Mouse (Mus musculus) heart, embryonic 12.5 days (tissue): ENCODE measurements around the gene Myo16. TPM values are rescaled to one million over a fixed set of nuclear protein-coding genes. Genes with fewer than 3 reads are reported as not detected.

Experiments
- ATAC-seq: fragments of 200-750 bp; cut with Nextera tagmentation; 2 replicates; pipeline ENCODE4 v1.8.0; 2017; ENCODE audit warnings: moderate TSS enrichment, moderate library complexity; ENCODE audit not compliant: insufficient number of reproducible peaks, low FRiP score
- H3K27ac ChIP-seq: fragments of 300-500 bp; sonication (generic); 2 replicates; pipeline ENCODE4 v1.5.1; 2016; ENCODE audit warnings: mild to moderate bottlenecking, moderate library complexity; ENCODE audit not compliant: poor library complexity, severe bottlenecking
- H3K27me3 ChIP-seq: fragments of 300-500 bp; sonication (generic); replicated peaks from 2 replicates; pipeline ENCODE4 v1.6.1; 2016; ENCODE audit warnings: mild to moderate bottlenecking, moderate library complexity
- H3K36me3 ChIP-seq: fragments of 300-500 bp; sonication (generic); 2 replicates; pipeline ENCODE4 v1.6.1; 2016; ENCODE audit warnings: mild to moderate bottlenecking, moderate library complexity
- H3K4me1 ChIP-seq: fragments of 300-500 bp; sonication (generic); replicated peaks from 2 replicates; pipeline ENCODE4 v1.6.1; 2016; ENCODE audit warnings: mild to moderate bottlenecking
- H3K4me2 ChIP-seq: fragments of 300-500 bp; sonication (generic); 2 replicates; pipeline ENCODE4 v1.6.1; 2016; ENCODE audit warnings: mild to moderate bottlenecking, moderate library complexity
- H3K4me3 ChIP-seq: fragments of 300-500 bp; sonication (generic); 2 replicates; pipeline ENCODE4 v1.5.1; 2016; ENCODE audit warnings: mild to moderate bottlenecking
- H3K9ac ChIP-seq: fragments of 300-500 bp; sonication (generic); 2 replicates; pipeline ENCODE4 v1.6.1; 2016; ENCODE audit warnings: mild to moderate bottlenecking, moderate library complexity
- H3K9me3 ChIP-seq: fragments of 300-500 bp; sonication (generic); replicated peaks from 2 replicates; pipeline ENCODE4 v1.6.1; 2016; ENCODE audit warnings: mild to moderate bottlenecking, moderate library complexity
- WGBS: fragments of 180-500 bp; shearing (Covaris S2); methylation state at CpG from one replicate; pipeline ENCODE4 v1.1.7; 2016; 5-methylcytosine and 5-hydroxymethylcytosine counted together
- polyA plus RNA-seq: library from polyadenylated mRNA; unstranded; fragments of >200 nt; fragmentation: Nextera tagmentation; extraction: Ambion mirVana; gene quantifications from 2 replicates; pipeline ENCODE4 v1.2.1, GENCODE M21; 2016

The Myo16 gene
- polyA plus RNA-seq: 1.4 and 1.5 TPM in 2 replicates

DNA sequence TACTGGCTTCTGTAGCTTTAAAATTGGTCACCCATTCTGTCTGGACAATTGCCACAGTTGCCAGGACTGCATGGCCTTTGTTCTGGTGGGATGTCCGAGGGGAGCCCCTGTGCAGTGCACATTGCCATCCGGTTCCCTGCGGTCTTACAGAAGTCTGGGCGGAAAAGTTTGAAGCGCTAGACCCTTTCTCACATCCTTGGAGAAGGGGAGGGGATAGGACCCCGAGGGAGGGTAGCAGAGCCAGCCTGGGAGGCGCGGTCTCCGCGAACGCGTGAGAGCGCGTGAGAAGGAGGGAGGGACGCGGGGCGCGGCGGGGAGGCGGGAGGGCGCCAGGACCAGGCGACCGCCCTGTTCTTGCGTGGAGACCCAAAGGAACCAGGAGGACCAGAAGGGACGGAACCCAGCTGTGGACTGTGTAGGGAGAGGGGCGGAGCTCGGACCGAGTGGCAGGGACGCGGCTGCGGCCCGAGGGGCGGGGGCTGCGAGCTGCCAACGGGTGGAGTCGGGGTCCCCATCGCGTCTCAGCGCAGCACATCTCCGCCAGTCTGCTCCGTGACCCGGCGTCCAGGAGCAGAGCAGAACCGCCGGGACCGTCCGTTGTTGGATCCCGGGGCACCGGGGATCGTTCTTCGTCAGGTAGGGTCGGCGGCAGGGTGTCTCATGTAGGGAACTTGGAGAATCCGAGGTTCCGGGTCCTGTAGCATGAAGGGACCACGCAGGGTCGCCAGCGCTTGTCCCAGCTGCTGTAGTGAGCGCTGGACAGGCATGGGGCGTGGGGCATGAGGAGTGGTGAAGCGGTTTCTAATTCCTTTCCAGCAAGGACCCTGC, at the start of gene Myo16:
Gene Myo16, plus strand, starts transcription at position 301 of the 828 bp plus-strand sequence.
- H3K4me1 ChIP-seq: 0 out of 2 replicates have a peak, but pooled peaks cover 3% of the 10 kb centered on the region
- H3K9me3 ChIP-seq: peaks cover 16% of the 10 kb centered on the region
- no peak within 1 kb of the TSS for H3K27ac ChIP-seq
- peak within 1 kb of the TSS; percentile 67 for H3K9ac ChIP-seq
- H3K36me3 ChIP-seq: no peaks in the 10 kb centered on the region
- peak; percentile 59; the same call in 1 of the 2 replicates for ATAC-seq
- H3K4me3 ChIP-seq: peak within 1 kb of the TSS; percentile 69
- peaks cover 40% of the 10 kb centered on the region for H3K27me3 ChIP-seq
- under 1% methylated on average over 61 of the region's 61 CpGs for WGBS
- peak within 1 kb of the TSS; percentile 95 for H3K4me2 ChIP-seq

DNA sequence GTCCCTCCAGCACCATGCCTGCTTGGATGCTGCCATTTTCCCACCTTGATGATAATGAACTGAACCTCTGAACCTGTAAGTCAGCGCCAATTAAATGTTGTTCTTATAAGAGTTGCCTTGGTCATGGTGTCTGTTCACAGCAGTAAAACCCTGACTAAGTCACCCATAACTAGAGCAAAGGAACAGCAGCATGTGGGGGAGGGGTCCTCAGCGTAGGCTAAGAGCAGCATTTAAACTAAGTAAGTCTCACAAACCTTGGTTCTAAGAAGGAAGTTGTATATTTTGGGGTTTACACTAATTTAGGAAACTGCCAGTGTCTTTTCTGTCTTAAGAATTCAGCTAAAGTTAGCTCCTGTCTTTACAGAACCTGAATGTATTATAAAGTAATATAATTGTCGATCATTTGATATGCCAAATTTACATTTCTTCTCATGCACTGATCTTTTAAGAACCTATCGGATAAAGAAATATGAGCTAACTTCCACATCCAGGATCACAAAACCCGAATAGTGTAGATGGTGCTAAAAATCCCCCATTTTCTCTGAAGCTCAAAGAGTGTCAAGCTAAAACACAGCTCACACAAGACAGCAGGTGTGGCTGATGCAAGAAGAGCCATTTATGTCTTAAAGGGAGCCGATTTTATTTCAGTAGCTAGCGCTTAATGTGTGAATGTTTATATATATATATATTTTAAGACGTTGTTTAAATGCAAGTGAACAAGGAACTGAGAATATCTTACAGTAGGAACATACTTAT, 45.0 kb upstream of the Myo16 start:
- no peaks in the 10 kb centered on the region for H3K36me3 ChIP-seq
- no peak overlapping the region for H3K4me3 ChIP-seq
- H3K4me2 ChIP-seq: no peak overlapping the region
- 80% methylated on average over 8 of the region's 8 CpGs for WGBS
- no peak overlapping the region for H3K9ac ChIP-seq
- no peaks in the 10 kb centered on the region for H3K9me3 ChIP-seq
- H3K27ac ChIP-seq: no peak overlapping the region
- no peaks in the 10 kb centered on the region for H3K27me3 ChIP-seq
- H3K4me1 ChIP-seq: no peaks in the 10 kb centered on the region
- ATAC-seq: no peak

DNA sequence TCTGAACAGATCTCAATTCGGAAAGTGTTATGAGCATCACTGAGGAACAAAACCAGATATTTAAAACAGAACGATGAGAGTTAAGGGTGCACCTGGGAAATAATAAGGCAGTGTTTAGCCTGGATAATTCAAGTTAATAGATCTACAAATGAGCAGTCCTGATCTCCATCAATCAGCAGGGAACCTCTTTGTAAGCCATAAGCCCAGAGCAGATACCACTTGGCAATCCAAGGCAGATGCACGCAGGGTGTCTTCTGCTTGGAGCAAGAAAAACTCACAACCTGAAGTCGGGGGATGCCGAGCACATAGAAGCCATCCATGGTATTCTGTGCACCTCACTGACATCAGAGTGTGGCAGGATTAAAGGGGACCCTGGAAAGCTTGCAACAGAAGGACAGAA, 31.0 kb upstream of the Myo16 start:
- Histone ChIP-seq H3K27ac (no peak overlapping the region), H3K9ac (no peak overlapping the region), H3K36me3 (no peaks in the 10 kb centered on the region), H3K9me3 (no peaks in the 10 kb centered on the region), H3K27me3 (no peaks in the 10 kb centered on the region), H3K4me2 (no peak overlapping the region), H3K4me1 (no peaks in the 10 kb centered on the region), H3K4me3 (no peak overlapping the region)
- WGBS: 80% methylated on average over 5 of the region's 5 CpGs
- ATAC-seq: no peak

DNA sequence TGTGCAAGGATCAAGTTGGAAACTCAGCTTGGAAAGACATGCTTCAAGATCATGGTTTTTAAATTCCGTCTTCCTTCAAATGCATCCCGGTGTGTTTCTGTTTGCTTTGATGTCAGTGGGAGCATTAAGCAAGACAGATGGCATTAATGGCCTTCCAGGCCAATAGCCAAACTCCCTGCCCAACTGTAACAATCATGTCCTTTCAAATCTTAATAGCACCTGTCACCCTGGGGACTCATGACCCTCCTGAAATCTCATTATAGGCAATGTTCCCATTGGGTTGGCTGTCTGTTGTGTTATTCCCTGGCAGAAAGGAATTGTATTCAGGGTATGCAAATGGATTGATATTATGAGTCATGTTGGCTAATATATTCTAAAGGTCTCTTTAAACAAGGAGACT, 30.3 kb upstream of the Myo16 start:
- WGBS: 82% methylated on average over 2 of the region's 2 CpGs
- no peak overlapping the region for H3K4me2 ChIP-seq
- no peak for ATAC-seq
- H3K9ac ChIP-seq: no peak overlapping the region
- H3K4me3 ChIP-seq: no peak overlapping the region
- no peaks in the 10 kb centered on the region for H3K4me1 ChIP-seq
- no peaks in the 10 kb centered on the region for H3K27me3 ChIP-seq
- no peaks in the 10 kb centered on the region for H3K9me3 ChIP-seq
- H3K27ac ChIP-seq: no peak overlapping the region
- no peaks in the 10 kb centered on the region for H3K36me3 ChIP-seq

DNA sequence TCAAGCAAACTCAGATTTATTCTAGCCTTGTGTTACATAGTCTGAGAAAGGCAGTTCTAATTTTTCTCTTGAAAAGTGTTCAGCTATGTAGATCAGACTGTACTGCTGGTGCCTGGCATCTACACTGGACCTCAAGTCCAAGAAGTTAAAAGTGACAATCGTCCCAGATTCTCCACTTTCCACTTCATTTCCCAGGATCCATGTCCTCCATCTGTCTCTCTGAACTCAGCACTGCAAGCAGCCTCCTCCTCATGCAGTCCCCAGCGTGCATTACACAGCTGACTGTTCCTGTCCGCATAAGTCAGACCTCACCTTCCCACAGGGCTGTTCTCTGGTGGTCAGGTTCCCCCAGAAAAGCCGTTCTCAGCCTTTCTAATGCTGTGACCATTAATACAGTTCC, 28.0 kb upstream of the Myo16 start:
- Histone ChIP-seq H3K27me3 (no peaks in the 10 kb centered on the region), H3K9ac (no peak overlapping the region), H3K36me3 (no peaks in the 10 kb centered on the region), H3K4me3 (no peak overlapping the region), H3K4me2 (no peak overlapping the region), H3K9me3 (no peaks in the 10 kb centered on the region), H3K27ac (no peak overlapping the region), H3K4me1 (no peaks in the 10 kb centered on the region)
- 80% methylated on average over 4 of the region's 4 CpGs for WGBS
- ATAC-seq: no peak

DNA sequence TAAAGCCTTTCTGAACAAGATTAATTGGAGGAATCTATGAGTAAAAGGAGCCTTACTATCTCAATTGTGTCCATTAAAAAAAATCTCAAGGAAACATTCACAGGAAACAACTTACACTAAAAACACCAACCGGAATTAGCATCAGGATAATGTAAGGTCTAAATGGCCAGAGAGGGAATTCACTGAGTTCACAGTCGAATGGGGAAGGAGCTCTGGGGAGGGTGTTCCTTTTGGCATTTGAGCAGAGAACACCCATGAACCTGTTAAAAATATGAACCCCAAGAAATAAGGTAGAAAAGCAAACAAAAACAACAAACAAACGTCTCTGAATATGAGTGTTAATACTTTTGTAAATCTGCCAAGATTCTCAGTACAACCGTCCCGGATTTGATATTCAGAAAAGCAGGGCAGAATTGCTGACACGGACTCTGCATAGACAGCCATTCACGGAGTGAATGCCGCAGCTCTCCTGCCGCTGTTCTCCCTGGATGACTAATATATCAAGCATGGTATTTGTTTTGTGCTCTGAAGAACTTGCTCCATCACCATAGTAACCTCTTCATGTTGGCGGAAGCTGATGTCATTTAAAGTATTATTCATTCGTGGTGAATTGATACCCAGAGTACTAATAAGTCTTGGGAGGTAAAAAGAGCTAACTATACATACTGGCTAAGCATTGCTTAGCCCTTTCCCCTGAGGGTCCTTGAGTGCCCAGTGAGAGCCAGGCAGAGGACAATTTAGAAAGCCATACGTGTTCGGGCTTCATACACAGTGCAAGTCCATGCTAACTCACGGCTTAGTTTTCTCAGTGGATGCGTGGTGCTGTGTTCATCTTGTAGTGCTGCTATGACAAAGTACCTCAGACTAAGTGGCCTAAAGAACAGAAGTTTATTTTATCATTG, 22.9 kb upstream of the Myo16 start:
- Histone ChIP-seq H3K9ac (no peak overlapping the region), H3K4me3 (no peak overlapping the region), H3K27me3 (no peaks in the 10 kb centered on the region), H3K4me2 (no peak overlapping the region), H3K36me3 (no peaks in the 10 kb centered on the region), H3K9me3 (0 out of 2 replicates have a peak, but pooled peaks cover 4% of the 10 kb centered on the region), H3K4me1 (no peaks in the 10 kb centered on the region), H3K27ac (no peak overlapping the region)
- WGBS: 66% methylated on average over 15 of the region's 15 CpGs
- no peak for ATAC-seq

DNA sequence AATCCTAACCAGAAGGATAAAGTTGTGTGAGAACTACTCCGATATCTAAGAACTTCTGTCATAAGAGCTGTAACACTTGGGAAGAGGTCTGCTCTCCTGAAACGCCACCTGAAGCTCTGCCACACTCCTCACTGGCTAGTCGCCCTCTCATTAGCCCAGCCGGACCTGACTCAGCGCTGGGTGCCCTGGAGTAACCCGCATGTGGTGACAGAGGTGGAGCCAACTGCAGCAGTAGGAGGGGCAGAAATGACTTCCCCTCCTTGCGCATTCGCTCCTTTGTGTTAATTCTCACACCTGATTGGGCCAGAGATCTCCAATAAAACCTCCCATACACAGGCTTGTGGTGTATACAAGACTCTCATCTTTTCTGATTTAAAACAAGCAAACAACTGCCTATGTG, 14.2 kb upstream of the Myo16 start:
- H3K9me3 ChIP-seq: 0 out of 2 replicates have a peak, but pooled peaks cover 3% of the 10 kb centered on the region
- no peak overlapping the region for H3K4me2 ChIP-seq
- H3K9ac ChIP-seq: no peak overlapping the region
- no peaks in the 10 kb centered on the region for H3K36me3 ChIP-seq
- no peak overlapping the region for H3K4me3 ChIP-seq
- no peak overlapping the region for H3K27ac ChIP-seq
- no peak for ATAC-seq
- 40% methylated on average over 8 of the region's 8 CpGs for WGBS
- H3K4me1 ChIP-seq: no peaks in the 10 kb centered on the region
- H3K27me3 ChIP-seq: 0 out of 2 replicates have a peak, but pooled peaks cover 12% of the 10 kb centered on the region

DNA sequence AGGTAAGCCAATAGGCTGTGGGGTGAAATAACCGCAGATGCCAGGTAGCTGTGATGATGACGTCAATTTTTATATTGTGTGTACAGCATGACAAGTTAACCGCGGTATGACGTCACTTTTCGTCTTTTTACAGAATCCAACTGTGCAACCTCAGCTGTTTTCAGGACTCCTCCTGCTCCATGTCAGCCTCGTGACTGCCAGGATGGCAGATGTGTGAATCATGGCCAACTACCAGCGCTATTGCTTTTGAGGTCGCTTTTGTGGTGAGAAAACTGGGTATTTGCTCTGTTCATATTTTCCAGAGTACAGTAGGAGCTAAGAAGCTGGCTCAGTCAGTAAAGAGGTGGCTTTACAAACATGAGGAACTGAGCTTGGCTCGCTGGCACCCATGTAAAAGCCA, 9.8 kb upstream of the Myo16 start:
- Histone ChIP-seq H3K4me2 (no peak overlapping the region), H3K27ac (no peak overlapping the region), H3K9ac (no peak overlapping the region), H3K4me1 (no peaks in the 10 kb centered on the region), H3K36me3 (no peaks in the 10 kb centered on the region), H3K9me3 (no peaks in the 10 kb centered on the region), H3K27me3 (0 out of 2 replicates have a peak, but pooled peaks cover 11% of the 10 kb centered on the region), H3K4me3 (no peak overlapping the region)
- no peak for ATAC-seq
- 85% methylated on average over 10 of the region's 10 CpGs for WGBS

DNA sequence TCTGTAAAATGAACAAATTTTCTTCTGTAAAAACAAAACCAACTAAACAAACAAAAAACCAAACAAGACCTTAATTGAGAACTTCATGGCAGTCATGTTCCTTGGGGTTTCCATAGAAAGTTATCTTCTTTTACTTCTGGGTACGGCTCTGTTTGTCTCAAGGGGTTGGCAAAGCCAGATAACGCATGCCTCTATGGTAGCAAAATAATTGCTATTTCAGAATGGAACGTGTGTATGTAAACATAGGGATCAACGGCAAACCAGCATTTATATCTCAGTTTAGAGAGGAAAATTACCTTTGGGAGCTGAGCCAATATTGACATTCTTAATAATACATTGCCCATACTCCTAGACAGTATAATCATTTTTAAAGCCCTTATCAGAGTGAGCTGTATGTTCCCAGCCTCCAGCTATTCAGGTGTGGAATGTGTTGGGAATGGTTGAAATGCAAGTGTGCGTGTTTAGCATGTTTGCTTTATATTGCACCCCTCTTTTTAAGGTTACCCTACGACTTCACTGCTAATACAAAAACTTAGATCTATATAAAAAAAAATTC, 1.9 kb upstream of the Myo16 start:
- Histone ChIP-seq H3K27me3 (peaks cover 40% of the 10 kb centered on the region), H3K9me3 (peaks cover 11% of the 10 kb centered on the region), H3K9ac (no peak overlapping the region), H3K4me2 (no peak overlapping the region), H3K4me3 (no peak overlapping the region), H3K27ac (no peak overlapping the region), H3K36me3 (no peaks in the 10 kb centered on the region), H3K4me1 (0 out of 2 replicates have a peak, but pooled peaks cover 3% of the 10 kb centered on the region)
- no peak for ATAC-seq
- 65% methylated on average over 6 of the region's 6 CpGs for WGBS

DNA sequence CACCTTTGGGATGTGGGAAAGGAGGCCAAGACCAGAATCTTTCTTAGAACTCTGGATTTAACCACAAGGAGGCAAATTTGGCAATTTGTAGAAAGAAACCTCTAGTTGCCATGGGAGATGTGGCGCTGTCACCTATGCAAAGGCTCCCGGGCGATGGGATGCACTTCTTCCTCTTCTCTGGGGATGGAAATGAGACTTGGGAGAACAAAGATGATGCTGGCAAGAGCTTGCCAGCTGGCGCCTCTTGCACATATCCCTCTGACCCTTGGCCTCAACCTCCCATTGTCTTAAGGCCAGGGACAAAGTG, 681 bp downstream of the Myo16 start:
- peaks cover 13% of the 10 kb centered on the region for H3K9me3 ChIP-seq
- H3K4me2 ChIP-seq: peak overlapping the region; percentile 95
- no peak overlapping the region for H3K9ac ChIP-seq
- H3K27me3 ChIP-seq: peaks cover 44% of the 10 kb centered on the region
- no peak for ATAC-seq
- H3K36me3 ChIP-seq: no peaks in the 10 kb centered on the region
- H3K27ac ChIP-seq: no peak overlapping the region
- H3K4me1 ChIP-seq: 0 out of 2 replicates have a peak, but pooled peaks cover 3% of the 10 kb centered on the region
- 17% methylated on average over 4 of the region's 4 CpGs for WGBS
- peak overlapping the region; percentile 69 for H3K4me3 ChIP-seq
